Mouse (Mus musculus) liver, embryonic 14.5 days (tissue): ENCODE data around the gene Timm8a1.
A peak's percentile ranks its signal among the peaks of the same experiment; 100 is the strongest.

Experiments
- CTCF ChIP-seq: IDR thresholded peaks from 2 replicates; pipeline ENCODE4 v1.5.1; 2016; ENCODE audit warnings: antibody characterized with exemption, low read depth, control low read depth
- EP300 ChIP-seq: IDR thresholded peaks from 2 replicates; pipeline ENCODE4 v1.6.1; 2016; ENCODE audit warnings: antibody characterized with exemption, low read depth

GRCm38 (mm10) chrX:134509473-134509872, 32.2 kb downstream of the Timm8a1 start:
- peak; percentile 61 for TF ChIP-seq CTCF
- TF ChIP-seq EP300: no peak
